21 mouse cellular contexts compared by ENCODE assay signal in genomic region chrX:135564934-135565333, GRCm38 (mm10). TPM values are rescaled to one million over a fixed set of nuclear protein-coding genes. Genes with fewer than 3 reads are reported as not detected.
DNase-seq lines count a peak whose midpoint lies in the region; ATAC-seq and TF ChIP-seq lines count a peak whose summit lies in the region.
"Not testable (repeated sequence)": the region's sequence is repeated elsewhere in the genome, so short reads cannot be mapped to it uniquely, and the experiment has no call there.
"Had no signal": no experiment of that assay in that cellular context is flagged by ENCODE, and none has a peak within 500 bp of the region (broad histone marks: within the 10 kb centered on the region; RNA-seq: fewer than 3 reads in every experiment).

No protein-coding gene starts in this region.

- 0 out of 2 replicates have a peak, but pooled peaks have one; percentile 25 for TF ChIP-seq POLR2A in CH12.LX (IDR thresholded peaks at IDR 0.05; ENCODE audit: low read depth, low read length)

- not testable (repeated sequence) for TF ChIP-seq CTCF in CH12.LX (conservative IDR thresholded peaks at IDR 0.05 in 1 of 2, IDR thresholded peaks at IDR 0.05 in 1 of 2; ENCODE audit: low read depth in 2 of 2, low read length in 2 of 2)

- H3K9me3 ChIP-seq in CH12.LX (replicated peaks; ENCODE audit: low read length) = not testable (repeated sequence)

- not testable (repeated sequence) for H3K9ac ChIP-seq in CH12.LX (ENCODE audit: insufficient read depth, low read depth)

- not testable (repeated sequence) for H3K36me3 ChIP-seq in CH12.LX (replicated peaks in 1 of 2; ENCODE audit: control insufficient read depth in 1 of 2, insufficient read depth in 1 of 2, low read length in 1 of 2)

- not testable (repeated sequence) for H3K27ac ChIP-seq in CH12.LX (ENCODE audit: insufficient read depth, low read depth)

- H3K4me3 ChIP-seq in CH12.LX (replicated peaks in 1 of 3; ENCODE audit: low read depth in 2 of 3, low read length in 2 of 3, poor library complexity in 1 of 3) = peak overlapping the region in 1 of 3 experiments; percentile 41

- dilution Hi-C loops in CH12.LX (cut with MboI; ENCODE audit: extremely low pct_ligation_motif_present, extremely low pct_unique_long_range_greater_than_20kb, low sequenced_read_pairs) = not testable (repeated sequence)

- not testable (repeated sequence) for TF ChIP-seq EP300 in CH12.LX (IDR thresholded peaks at IDR 0.05; ENCODE audit: low read length)

- TF ChIP-seq RAD21 in CH12.LX (IDR thresholded peaks at IDR 0.05; ENCODE audit: low read depth, low read length) = not testable (repeated sequence)

- not testable (repeated sequence) for H3K79me2 ChIP-seq in CH12.LX (replicated peaks; ENCODE audit: control insufficient read depth, extremely low read depth, insufficient read depth, poor library complexity, severe bottlenecking)

- H3K4me1 ChIP-seq in CH12.LX (ENCODE audit: control insufficient read depth in 1 of 2, insufficient read depth in 2 of 2) = not testable (repeated sequence)

- in situ Hi-C loops in CH12.LX (cut with MboI; ENCODE audit: low pct_ligation_motif_present, low pct_unique_long_range_greater_than_20kb, low sequenced_read_pairs) = not testable (repeated sequence)

- H3K27me3 ChIP-seq in CH12.LX (replicated peaks) = not testable (repeated sequence)

- not testable (repeated sequence) for H3K4me2 ChIP-seq in CH12.LX (ENCODE audit: insufficient read depth, low read depth, poor library complexity, severe bottlenecking)

- ATAC-seq in common myeloid progenitor, adult 5-6 weeks (replicated peaks; ENCODE audit: low read depth, poor library complexity, severe bottlenecking) = peak; percentile 76
- ATAC-seq in megakaryocyte, adult 5-6 weeks (ENCODE audit: poor library complexity, severe bottlenecking) = peak; percentile 69; the same call in 1 of the 2 replicates

- DNase-seq in A20 (ENCODE audit: low read depth, low spot score) (peak; percentile 2), CH12.LX (ENCODE audit: extremely low read depth) (peak; percentile 53)
- peak; percentile 50 for DNase-seq in induced T-regulatory cell, adult 2 months (ENCODE audit: low read depth)
- DNase-seq in spleen, postnatal 36 days (ENCODE audit: low spot score in 2 of 2) = peak; percentile 18 to 21
- DNase-seq in thymus, postnatal 10 days (ENCODE audit: low spot score in 2 of 2) = peak; percentile 19 to 23

RNA-seq across cellular contexts. Expression of gene Nxf7, which starts 33.6 kb away (rescaled TPM):
- total RNA-seq in CH12.LX (2012; rRNA removed) (68.3 and 96.7 TPM in 2 replicates), CH12.LX (2014; rRNA removed) (120 and 132 TPM in 2 replicates)
- polyA plus RNA-seq in CH12.LX (2012; ENCODE audit: insufficient read length, low read depth) = 133 and 183 TPM in 2 replicates
- 0.05 and 0.87 TPM in 2 replicates for total RNA-seq in common myeloid progenitor, adult 5-6 weeks (2017)
- total RNA-seq in megakaryocyte, adult 5-6 weeks (2015) = 0.23 and 0.51 TPM in 2 replicates
- not detected in 2 replicates for total RNA-seq in megakaryocyte, adult 5-6 weeks (2017)
- total RNA-seq: adrenal gland, postnatal 14 days; gastrocnemius, adult 18-20 months; gastrocnemius, postnatal 36 days; layer of hippocampus, postnatal 25 days; monocyte, adult 5-6 weeks had no signal
- polyA plus RNA-seq: embryonic facial prominence, embryonic 13.5 days; forebrain, embryonic 13.5 days; hindbrain, embryonic 15.5 days; limb, embryonic 10.5 days; liver, embryonic 15.5 days; lung, embryonic 15.5 days; midbrain, embryonic 13.5 days; neural tube, embryonic 12.5 days; Patski had no signal

Comparison
In these comparisons a context has a peak if more than half of its experiments do, and no peak if none do; other contexts are left out.
1. DNase-seq: peak in every context shown above with its lines; median percentile 53 in CH12.LX; 50 in induced T-regulatory cell, adult 2 months; 21 in thymus, postnatal 10 days; 20 in spleen, postnatal 36 days; 2 in A20.
2. RNA of gene Nxf7, which starts 33.6 kb away (total RNA-seq): 68.3 to 132 TPM in CH12.LX; 0.23 to 0.51 TPM in megakaryocyte, adult 5-6 weeks and 0.05 to 0.87 TPM in common myeloid progenitor, adult 5-6 weeks; every median in the first group is over 10 times any median in the second.